Mouse (Mus musculus): ENCODE measurements at regions not wholly inside any gene's neighbourhood (a gene's known extent, or its start where the extent isn't known, plus 50 kb on each side); places are given as distances from the start of the nearest gene placed in this dataset.

- no peak overlapping the region for H3ac ChIP-seq (ENCODE audit: control insufficient read depth, insufficient read length)
- no peaks in the 10 kb centered on the region for H3K79me2 ChIP-seq (ENCODE audit: control insufficient read depth, insufficient read depth)
- H3K36me3 ChIP-seq (ENCODE audit: control insufficient read depth, insufficient read depth): no peaks in the 10 kb centered on the region
- TF ChIP-seq TCF3 (IDR thresholded peaks at IDR 0.05; ENCODE audit: insufficient read length, low read depth): no peak
- TF ChIP-seq USF1 (IDR thresholded peaks at IDR 0.05; ENCODE audit: low read depth): no peak
- TF ChIP-seq E2F4 (IDR thresholded peaks at IDR 0.05; ENCODE audit: insufficient read depth): no peak
- TF ChIP-seq SRF (IDR thresholded peaks at IDR 0.05; ENCODE audit: control insufficient read depth, insufficient read length, low read depth): no peak
- TF ChIP-seq MAX (IDR thresholded peaks at IDR 0.05; ENCODE audit: low read depth): no peak
- no peak for TF ChIP-seq POLR2A (IDR thresholded peaks at IDR 0.05; ENCODE audit: insufficient read length, low read depth)
- no peak for TF ChIP-seq MYOG (IDR thresholded peaks at IDR 0.05; ENCODE audit: control insufficient read depth in 1 of 3, insufficient read depth in 1 of 3, insufficient read length in 2 of 3, low read depth in 2 of 3)
- no peak for TF ChIP-seq REST (IDR thresholded peaks at IDR 0.05; ENCODE audit: insufficient read depth, insufficient read length)
- no peak for TF ChIP-seq CEBPB (IDR thresholded peaks at IDR 0.05; ENCODE audit: insufficient read depth, poor library complexity, severe bottlenecking)
- TF ChIP-seq TCF12 (IDR thresholded peaks at IDR 0.05; ENCODE audit: insufficient read depth, poor library complexity, severe bottlenecking): no peak
- TF ChIP-seq POLR2AphosphoS2 (IDR thresholded peaks at IDR 0.05; ENCODE audit: insufficient read length, low read depth): no peak
- no peak for TF ChIP-seq MYOD1 (IDR thresholded peaks at IDR 0.05; ENCODE audit: control insufficient read depth in 1 of 3, insufficient read length in 2 of 3, low read depth in 2 of 3)
- H3K27me3 ChIP-seq (ENCODE audit: control insufficient read depth, insufficient read depth, insufficient read length): no peaks in the 10 kb centered on the region
- H3K4me2 ChIP-seq (ENCODE audit: low read depth): no peak overlapping the region
- no peak overlapping the region for H3K4me3 ChIP-seq
These were observed 427.0 kb upstream of the Irak1bp1 start for GRCm38 (mm10) chr9:82402355-82402754.

GRCm38 (mm10) chr9:82404010-82404409, 425.3 kb upstream of the Irak1bp1 start:
- Histone ChIP-seq H3ac (ENCODE audit: control insufficient read depth, insufficient read length) (no peak overlapping the region), H3K79me2 (ENCODE audit: control insufficient read depth, insufficient read depth) (no peaks in the 10 kb centered on the region), H3K4me3 (no peak overlapping the region), H3K36me3 (ENCODE audit: control insufficient read depth, insufficient read depth) (no peaks in the 10 kb centered on the region), H3K27me3 (ENCODE audit: control insufficient read depth, insufficient read depth, insufficient read length) (no peaks in the 10 kb centered on the region), H3K4me2 (ENCODE audit: low read depth) (no peak overlapping the region)
- TF ChIP-seq TCF12 (IDR thresholded peaks at IDR 0.05; ENCODE audit: insufficient read depth, poor library complexity, severe bottlenecking): no peak
- TF ChIP-seq REST (IDR thresholded peaks at IDR 0.05; ENCODE audit: insufficient read depth, insufficient read length): no peak
- no peak for TF ChIP-seq CEBPB (IDR thresholded peaks at IDR 0.05; ENCODE audit: insufficient read depth, poor library complexity, severe bottlenecking)
- TF ChIP-seq POLR2AphosphoS2 (IDR thresholded peaks at IDR 0.05; ENCODE audit: insufficient read length, low read depth): no peak

DNA sequence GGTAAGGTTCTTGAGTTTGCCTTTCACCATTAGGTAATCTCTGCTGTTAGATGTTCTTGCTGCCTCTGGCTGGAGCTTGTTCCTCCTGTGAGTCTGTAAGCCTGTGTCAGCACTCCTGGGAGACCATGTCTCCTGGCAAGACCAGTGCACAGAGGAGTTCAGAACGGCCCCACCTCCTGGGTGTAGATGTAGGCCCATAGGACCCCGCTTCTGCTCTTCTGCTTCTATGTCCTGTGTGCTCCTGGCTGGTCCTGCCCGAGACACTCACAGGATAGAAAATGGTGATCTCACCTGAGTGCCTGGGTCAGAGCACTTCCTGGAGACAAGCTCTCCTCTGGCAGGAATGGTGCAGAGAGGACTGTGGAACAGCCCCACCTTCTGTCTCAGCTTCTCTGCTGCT, 422.2 kb upstream of the Irak1bp1 start:
- no peaks in the 10 kb centered on the region for H3K36me3 ChIP-seq (ENCODE audit: control insufficient read depth, insufficient read depth)
- TF ChIP-seq POLR2A (IDR thresholded peaks at IDR 0.05; ENCODE audit: insufficient read length, low read depth): no peak
- TF ChIP-seq MAX (IDR thresholded peaks at IDR 0.05; ENCODE audit: low read depth): no peak
- TF ChIP-seq TCF3 (IDR thresholded peaks at IDR 0.05; ENCODE audit: insufficient read length, low read depth): no peak
- TF ChIP-seq POLR2AphosphoS2 (IDR thresholded peaks at IDR 0.05; ENCODE audit: insufficient read length, low read depth): no peak
- TF ChIP-seq USF1 (IDR thresholded peaks at IDR 0.05; ENCODE audit: low read depth): no peak
- no peak for TF ChIP-seq MYOD1 (IDR thresholded peaks at IDR 0.05; ENCODE audit: control insufficient read depth in 1 of 3, insufficient read length in 2 of 3, low read depth in 2 of 3)
- no peak for TF ChIP-seq TCF12 (IDR thresholded peaks at IDR 0.05; ENCODE audit: insufficient read depth, poor library complexity, severe bottlenecking)
- no peak overlapping the region for H3ac ChIP-seq (ENCODE audit: control insufficient read depth, insufficient read length)
- H3K27me3 ChIP-seq (ENCODE audit: control insufficient read depth, insufficient read depth, insufficient read length): no peaks in the 10 kb centered on the region
- H3K79me2 ChIP-seq (ENCODE audit: control insufficient read depth, insufficient read depth): no peaks in the 10 kb centered on the region
- H3K4me2 ChIP-seq (ENCODE audit: low read depth): no peak overlapping the region
- H3K4me3 ChIP-seq: no peak overlapping the region

DNA sequence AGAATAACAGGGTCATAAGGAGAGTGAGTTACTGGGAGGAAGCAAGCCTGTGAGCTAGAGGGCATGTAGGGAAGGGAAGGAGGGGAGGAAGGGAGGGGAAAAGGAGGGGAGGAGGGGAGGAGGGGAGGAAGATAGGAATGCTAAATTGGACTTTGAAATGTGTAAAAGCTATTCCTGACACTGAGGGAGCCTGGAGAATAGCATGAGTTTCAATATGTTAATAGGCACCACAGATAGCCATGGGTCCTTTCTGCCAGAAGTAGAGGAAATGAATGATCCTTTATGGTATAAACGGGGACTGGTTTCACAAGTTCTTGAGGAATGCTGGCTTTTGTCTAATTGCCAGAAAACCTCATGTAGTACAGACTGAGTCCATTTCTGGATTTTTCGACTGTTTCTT, 420.4 kb upstream of the Irak1bp1 start:
- no peaks in the 10 kb centered on the region for H3K36me3 ChIP-seq (ENCODE audit: control insufficient read depth, insufficient read depth)
- no peaks in the 10 kb centered on the region for H3K79me2 ChIP-seq (ENCODE audit: control insufficient read depth, insufficient read depth)
- no peak for TF ChIP-seq POLR2A (IDR thresholded peaks at IDR 0.05; ENCODE audit: insufficient read length, low read depth)
- TF ChIP-seq MYOD1 (IDR thresholded peaks at IDR 0.05; ENCODE audit: control insufficient read depth in 1 of 3, insufficient read length in 2 of 3, low read depth in 2 of 3): no peak
- TF ChIP-seq E2F4 (IDR thresholded peaks at IDR 0.05; ENCODE audit: insufficient read depth): no peak
- no peak for TF ChIP-seq CEBPB (IDR thresholded peaks at IDR 0.05; ENCODE audit: insufficient read depth, poor library complexity, severe bottlenecking)
- no peak for TF ChIP-seq SRF (IDR thresholded peaks at IDR 0.05; ENCODE audit: control insufficient read depth, insufficient read length, low read depth)
- no peak for TF ChIP-seq TCF12 (IDR thresholded peaks at IDR 0.05; ENCODE audit: insufficient read depth, poor library complexity, severe bottlenecking)
- no peak for TF ChIP-seq POLR2AphosphoS2 (IDR thresholded peaks at IDR 0.05; ENCODE audit: insufficient read length, low read depth)
- TF ChIP-seq USF1 (IDR thresholded peaks at IDR 0.05; ENCODE audit: low read depth): no peak
- TF ChIP-seq MAX (IDR thresholded peaks at IDR 0.05; ENCODE audit: low read depth): no peak
- no peak for TF ChIP-seq MYOG (IDR thresholded peaks at IDR 0.05; ENCODE audit: control insufficient read depth in 1 of 3, insufficient read depth in 1 of 3, insufficient read length in 2 of 3, low read depth in 2 of 3)
- H3K27me3 ChIP-seq (ENCODE audit: control insufficient read depth, insufficient read depth, insufficient read length): no peaks in the 10 kb centered on the region
- no peak overlapping the region for H3K4me2 ChIP-seq (ENCODE audit: low read depth)
- no peak overlapping the region for H3ac ChIP-seq (ENCODE audit: control insufficient read depth, insufficient read length)
- H3K4me3 ChIP-seq: no peak overlapping the region

Data from myocyte (in vitro differentiated cells).